Mouse (Mus musculus) heart, adult 2 months (tissue): ENCODE measurements around the gene Cog5. TPM values are rescaled to one million over a fixed set of nuclear protein-coding genes. Genes with fewer than 3 reads are reported as not detected.

ENCODE experiments used
- DNase-seq, 2 experiments: peaks; one replicate each; pipeline ENCODE4 v3.0.0; 2021
- H3K27ac ChIP-seq: fragments of 200-600 bp; 2 replicates; pipeline ENCODE4 v1.8.1; 2022
- H3K27me3 ChIP-seq: fragments of 200-500 bp; 2 replicates; pipeline ENCODE4 v1.6.1; 2012; ENCODE audit warnings: mild to moderate bottlenecking, low read length, inconsistent platforms, mixed read lengths; ENCODE audit not compliant: control insufficient read depth, insufficient read depth
- H3K36me3 ChIP-seq: fragments of 200-500 bp; 2 replicates; pipeline ENCODE4 v1.6.1; 2012; ENCODE audit warnings: low read length, inconsistent platforms; ENCODE audit not compliant: control insufficient read depth, insufficient read depth
- H3K4me1 ChIP-seq: fragments of 200-500 bp; 2 replicates; pipeline ENCODE4 v1.6.1; 2011; ENCODE audit warnings: low read length; ENCODE audit not compliant: control insufficient read depth, insufficient read depth
- H3K4me3 ChIP-seq: fragments of 200-600 bp; 2 replicates; pipeline ENCODE4 v1.8.1; 2022
- H3K79me2 ChIP-seq: fragments of 200-500 bp; replicated peaks from 2 replicates; pipeline ENCODE4 v1.6.1; 2012; ENCODE audit warnings: mild to moderate bottlenecking, inconsistent platforms, low read length, moderate library complexity, mixed read lengths; ENCODE audit not compliant: control insufficient read depth, insufficient read depth
- H3K9ac ChIP-seq: fragments of 200-500 bp; 2 replicates; pipeline ENCODE4 v1.6.1; 2012; ENCODE audit warnings: low read depth, mild to moderate bottlenecking, control low read depth, inconsistent platforms, low read length, mixed read lengths
- CTCF ChIP-seq: fragments of 200-600 bp; IDR thresholded peaks from 2 replicates; pipeline ENCODE4 v1.8.1; 2022; ENCODE audit warnings: antibody characterized with exemption, mild to moderate bottlenecking, moderate library complexity
- EP300 ChIP-seq: fragments of 200-500 bp; IDR thresholded peaks from 2 replicates; pipeline ENCODE4 v1.6.1; 2011; ENCODE audit warnings: low read depth, low read length, control low read depth; ENCODE audit not compliant: insufficient read depth
- POLR2A ChIP-seq: fragments of 200-500 bp; IDR thresholded peaks from 2 replicates; pipeline ENCODE4 v1.6.1; 2011; ENCODE audit warnings: mild to moderate bottlenecking, low read depth, low read length, control low read depth; ENCODE audit not compliant: insufficient read depth
- WGBS: fragments of 180-500 bp; shearing (Covaris S2); methylation state at CpG from one replicate; pipeline ENCODE4 v1.1.7; 2018; 5-methylcytosine and 5-hydroxymethylcytosine counted together
- intact Hi-C: fragments of 180-260 bp; cut with DNase I; formaldehyde crosslinking; loops from one replicate; pipeline ENCODE4 v1.15.1; 2025
- polyA plus RNA-seq: library from polyadenylated mRNA; depleted of rRNA; stranded (reverse); fragments of >200 nt; gene quantifications from 2 replicates; pipeline ENCODE4 v1.2.3, GENCODE M21; 2012
- total RNA-seq, 2 experiments: library from RNA; stranded (reverse); gene quantifications; 2 replicates each; pipeline ENCODE4 v1.2.3; 2021

Cog5 gene
- total and polyA plus RNA-seq, 3 experiments, result 24.7 to 58.3 (median 55.8) TPM

DNA sequence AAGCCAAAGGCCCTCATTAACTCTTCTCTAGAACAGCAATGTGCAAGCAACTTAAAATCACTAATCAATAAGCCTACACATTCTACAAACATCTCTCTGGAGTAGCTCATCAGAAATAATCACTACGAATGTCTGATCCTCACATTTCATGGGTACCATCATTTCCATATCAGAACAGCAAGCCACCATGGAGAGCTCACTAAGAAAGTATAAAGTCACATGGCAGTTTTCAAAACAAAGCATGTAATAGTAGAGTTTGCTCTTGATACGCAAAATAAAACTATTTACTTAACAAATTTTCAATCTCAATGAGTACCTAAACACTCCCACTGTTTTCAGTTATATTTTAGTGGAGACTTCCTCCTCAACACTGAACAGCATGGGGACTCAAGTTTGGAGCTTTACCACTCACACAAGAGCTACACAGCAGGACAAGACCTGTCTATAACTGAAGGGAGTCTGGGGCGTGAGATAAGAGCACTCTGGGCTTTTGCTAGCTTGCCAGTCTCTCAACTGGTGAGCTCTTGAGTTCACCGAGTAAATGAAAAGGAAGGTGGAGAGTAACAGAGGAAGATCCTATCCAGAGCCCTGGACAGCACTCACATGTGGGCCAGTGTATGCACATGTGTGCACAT lies 288.5 kb downstream of the Cog5 start:
- H3K4me3 ChIP-seq, result no peak overlapping the region
- intact Hi-C loops, result no loop called here
- no peak for TF ChIP-seq POLR2A
- TF ChIP-seq EP300, result no peak
- no peak for TF ChIP-seq CTCF
- no peaks in the 10 kb centered on the region for H3K27me3 ChIP-seq
- peaks cover 5% of the 10 kb centered on the region for H3K4me1 ChIP-seq
- H3K36me3 ChIP-seq, result peaks cover 51% of the 10 kb centered on the region
- 71% methylated on average over 4 of the region's 4 CpGs for WGBS
- no peak overlapping the region for H3K27ac ChIP-seq
- peaks cover 6% of the 10 kb centered on the region; the same call in 1 of the 2 replicates for H3K79me2 ChIP-seq
- DNase-seq, result no peak
- no peak overlapping the region for H3K9ac ChIP-seq

DNA sequence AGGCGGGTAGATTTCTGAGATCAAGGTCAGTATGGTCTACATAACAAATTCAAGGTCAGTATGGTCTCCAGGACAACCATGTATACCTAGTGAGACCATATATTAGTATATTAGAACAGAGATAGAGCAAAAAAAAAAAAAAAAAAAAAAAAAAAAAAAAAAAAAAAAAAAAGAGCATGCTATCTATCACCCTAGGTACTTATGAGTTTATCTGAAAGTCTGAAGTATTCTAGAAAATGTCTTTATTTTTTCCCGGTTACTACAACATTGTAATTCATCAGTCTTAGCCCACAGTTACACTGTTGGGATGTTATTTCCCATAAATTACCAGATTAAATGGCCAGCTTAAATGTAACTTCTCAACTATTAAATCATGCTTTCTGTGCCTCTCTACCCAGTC lies 289.7 kb downstream of the Cog5 start:
- no peak overlapping the region for H3K4me3 ChIP-seq
- no peak overlapping the region for H3K27ac ChIP-seq
- no peak for TF ChIP-seq CTCF
- no peak for TF ChIP-seq POLR2A
- no peak for TF ChIP-seq EP300
- peaks cover 6% of the 10 kb centered on the region; the same call in 1 of the 2 replicates for H3K79me2 ChIP-seq
- no peak for DNase-seq
- no peak overlapping the region for H3K9ac ChIP-seq
- no peaks in the 10 kb centered on the region for H3K27me3 ChIP-seq
- intact Hi-C loops, result no loop called here
- peaks cover 45% of the 10 kb centered on the region for H3K36me3 ChIP-seq
- WGBS, result 90% methylated on average over 2 of the region's 2 CpGs
- peaks cover 5% of the 10 kb centered on the region for H3K4me1 ChIP-seq

DNA sequence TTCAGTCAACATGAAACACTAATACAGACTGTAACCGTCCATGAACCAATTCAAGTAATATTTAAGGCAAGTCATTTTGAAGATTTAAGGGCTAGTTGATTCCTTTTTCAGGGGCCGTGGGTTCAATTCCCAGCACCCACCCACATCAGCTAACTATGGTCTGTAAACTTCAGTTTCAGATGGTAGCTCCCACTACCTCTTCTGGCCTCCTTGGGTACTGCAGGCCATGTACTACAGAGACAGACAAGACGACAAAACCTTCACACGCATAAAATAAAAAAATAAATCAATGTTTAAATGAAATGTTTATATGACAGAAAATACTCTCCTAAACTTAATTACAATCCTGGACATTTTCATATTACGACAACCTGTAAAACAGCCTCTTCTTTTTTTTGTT lies 292.8 kb downstream of the Cog5 start:
- H3K27me3 ChIP-seq, result no peaks in the 10 kb centered on the region

DNA sequence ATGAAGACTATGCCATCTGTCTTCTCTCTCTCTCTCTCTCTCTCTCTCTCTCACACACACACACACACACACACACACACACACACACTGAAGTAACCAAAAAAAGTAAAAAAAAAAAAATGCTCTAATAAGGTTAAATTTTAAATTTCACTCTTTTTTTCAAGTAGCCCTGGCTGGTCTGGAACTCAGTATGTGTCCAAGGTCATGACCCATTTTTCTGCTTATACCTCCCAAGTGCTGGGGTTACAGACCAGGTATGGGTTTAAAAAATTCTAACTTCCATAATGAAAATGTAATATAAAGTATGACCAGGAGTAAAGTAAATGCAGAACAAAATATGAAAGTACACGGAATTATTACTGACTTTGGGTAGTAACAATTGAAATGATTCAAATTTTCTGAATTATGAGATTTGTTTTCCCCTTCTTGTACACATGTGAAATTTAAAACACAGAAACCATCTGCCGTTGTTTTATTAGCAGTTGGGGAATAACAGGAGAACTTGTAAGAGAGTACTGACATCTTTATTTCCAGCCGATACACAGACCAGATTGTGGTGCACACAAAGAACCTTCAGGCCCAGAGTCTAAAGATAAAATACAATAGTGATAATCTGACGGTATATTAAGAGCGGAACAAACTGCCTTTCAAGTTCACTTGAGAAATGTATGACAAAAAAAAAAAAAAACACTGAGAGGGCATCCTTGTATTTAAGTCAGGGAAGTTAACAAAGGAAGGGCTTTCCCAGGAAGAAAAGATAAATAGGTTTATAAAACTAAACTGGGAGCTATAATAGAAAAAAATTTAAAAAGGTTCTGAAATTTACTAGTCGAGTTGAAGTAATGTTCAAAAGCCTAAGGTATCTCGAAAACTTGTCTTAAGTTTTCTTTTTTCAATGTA lies 293.7 kb downstream of the Cog5 start:
- no peak for DNase-seq
- intact Hi-C loops, result no loop called here
- peaks cover 9% of the 10 kb centered on the region for H3K4me1 ChIP-seq
- H3K36me3 ChIP-seq, result peaks cover 28% of the 10 kb centered on the region
- peak overlapping the region; percentile 78 for H3K4me3 ChIP-seq
- 13% methylated on average over 7 of the region's 7 CpGs for WGBS
- TF ChIP-seq CTCF (no peak), POLR2A (no peak), EP300 (no peak)
- H3K79me2 ChIP-seq, result peaks cover 4% of the 10 kb centered on the region; the same call in 1 of the 2 replicates
- H3K27me3 ChIP-seq, result no peaks in the 10 kb centered on the region
- H3K27ac ChIP-seq, result peak overlapping the region; percentile 98
- H3K9ac ChIP-seq, result peak overlapping the region; percentile 100; the same call in 1 of the 2 replicates

More for the DNA sequence above, 292.8 kb downstream of the Cog5 start:
- 89% methylated on average over 5 of the region's 5 CpGs for WGBS
- Histone ChIP-seq H3K27ac (no peak overlapping the region), H3K4me1 (peaks cover 9% of the 10 kb centered on the region), H3K36me3 (peaks cover 36% of the 10 kb centered on the region), H3K9ac (no peak overlapping the region), H3K79me2 (peaks cover 4% of the 10 kb centered on the region; the same call in 1 of the 2 replicates), H3K4me3 (no peak overlapping the region)
- TF ChIP-seq POLR2A (no peak), CTCF (peak; percentile 72), EP300 (no peak)
- intact Hi-C loops, result no loop called here
- no peak for DNase-seq

DNA sequence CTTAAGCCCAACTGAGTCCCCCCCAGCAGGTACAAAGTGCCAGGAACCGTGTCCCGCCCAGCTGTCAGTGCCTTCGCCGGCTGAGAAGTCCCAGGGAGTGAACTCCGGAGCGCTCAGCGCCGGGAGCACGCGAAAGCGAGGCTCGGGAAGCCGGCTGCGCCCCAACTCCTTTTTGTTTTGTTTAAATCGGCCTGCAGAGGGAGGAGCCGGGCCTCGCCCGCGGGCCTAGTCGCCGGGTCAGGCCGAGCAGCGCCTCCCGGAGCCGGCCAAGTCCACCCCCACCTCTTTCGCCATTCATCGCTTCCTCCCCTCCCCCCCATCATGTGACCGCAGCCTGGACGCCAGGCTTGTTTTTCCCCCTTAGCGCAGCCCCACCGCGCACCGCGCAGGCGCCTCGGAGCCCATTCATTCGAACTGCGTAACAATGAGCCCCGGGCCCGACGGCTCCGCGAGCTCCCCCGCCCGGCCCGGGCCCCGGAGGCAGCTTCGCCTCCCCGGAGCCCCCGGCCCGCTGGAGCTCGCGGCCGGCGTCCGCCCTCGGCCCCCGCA lies 294.6 kb downstream of the Cog5 start:
- peak overlapping the region; percentile 78 for H3K4me3 ChIP-seq
- intact Hi-C loops, result no loop called here
- DNase-seq, result peak; percentile 92 to 95
- H3K79me2 ChIP-seq, result peaks cover 4% of the 10 kb centered on the region; the same call in 1 of the 2 replicates
- H3K4me1 ChIP-seq, result peaks cover 6% of the 10 kb centered on the region
- H3K36me3 ChIP-seq, result peaks cover 22% of the 10 kb centered on the region
- TF ChIP-seq POLR2A (peak; percentile 27; the same call in 1 of the 2 replicates), CTCF (peak; percentile 58), EP300 (peak; percentile 52; the same call in 1 of the 2 replicates)
- 1% methylated on average over 58 of the region's 58 CpGs for WGBS
- peak overlapping the region; percentile 98 for H3K27ac ChIP-seq
- peak overlapping the region; percentile 100 for H3K9ac ChIP-seq
- no peaks in the 10 kb centered on the region for H3K27me3 ChIP-seq
